Mouse (Mus musculus) kidney, adult 11 months (tissue): ENCODE measurements at regions not wholly inside any gene's neighbourhood (a gene's known extent, or its start where the extent isn't known, plus 50 kb on each side); places are given as distances from the start of the nearest gene placed in this dataset.
"Not testable (repeated sequence)": the region's sequence is repeated elsewhere in the genome, so short reads cannot be mapped to it uniquely, and the experiment has no call there.

Experiments
- DNase-seq: peaks from one replicate; pipeline ENCODE4 v3.0.0; 2022

DNA sequence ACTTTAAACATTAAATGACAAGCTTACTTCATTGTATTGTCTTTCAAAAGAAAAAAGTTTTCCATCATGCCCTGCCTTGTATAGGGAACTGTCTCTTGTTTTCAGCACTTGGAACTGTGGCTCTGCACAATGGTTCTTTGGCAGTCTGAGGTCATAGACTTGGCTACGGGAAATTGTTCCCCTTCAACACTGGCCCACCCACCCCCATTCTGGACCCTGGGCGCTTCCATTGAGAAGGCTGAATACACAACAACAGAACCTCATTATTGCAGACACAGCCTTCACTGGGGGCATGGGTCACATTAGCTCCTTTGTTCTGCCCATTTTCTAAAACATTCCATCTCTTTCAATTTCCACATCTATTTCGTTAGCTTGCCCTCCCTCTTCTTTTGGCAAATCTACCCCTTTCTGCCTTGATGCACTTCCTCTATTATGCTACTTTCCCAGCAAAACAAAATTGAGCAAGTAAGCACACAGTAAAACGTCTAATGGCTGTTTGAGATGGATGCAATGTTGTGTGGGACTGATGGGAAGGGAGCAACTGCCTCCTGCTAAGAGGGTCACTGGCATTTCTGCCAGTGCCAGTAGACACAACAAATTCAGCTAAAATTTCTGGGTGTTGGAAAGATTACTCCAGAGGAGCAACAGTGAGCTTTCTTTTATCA is 136.0 kb upstream of the Mad2l1 start:
- no peak for DNase-seq

DNA sequence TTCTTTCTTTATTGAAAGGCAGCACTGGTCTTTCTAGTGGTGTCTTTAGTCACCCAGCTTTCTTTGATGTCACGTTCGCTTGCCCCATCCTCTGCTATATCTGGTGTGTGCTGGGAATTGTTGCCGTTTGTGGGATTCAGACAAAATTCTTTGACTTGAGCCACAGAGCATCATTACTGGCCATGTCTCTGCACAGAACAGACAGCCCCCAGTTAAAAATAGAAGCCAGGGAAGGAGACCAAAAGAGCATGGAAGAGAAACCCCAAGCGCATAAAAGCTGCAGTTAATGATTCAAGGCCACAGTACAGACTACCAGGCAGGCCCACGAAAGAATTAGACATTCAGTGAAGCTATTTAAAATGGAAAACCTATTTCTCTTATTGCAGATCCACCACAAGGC is 133.7 kb upstream of the Mad2l1 start:
- no peak for DNase-seq

DNA sequence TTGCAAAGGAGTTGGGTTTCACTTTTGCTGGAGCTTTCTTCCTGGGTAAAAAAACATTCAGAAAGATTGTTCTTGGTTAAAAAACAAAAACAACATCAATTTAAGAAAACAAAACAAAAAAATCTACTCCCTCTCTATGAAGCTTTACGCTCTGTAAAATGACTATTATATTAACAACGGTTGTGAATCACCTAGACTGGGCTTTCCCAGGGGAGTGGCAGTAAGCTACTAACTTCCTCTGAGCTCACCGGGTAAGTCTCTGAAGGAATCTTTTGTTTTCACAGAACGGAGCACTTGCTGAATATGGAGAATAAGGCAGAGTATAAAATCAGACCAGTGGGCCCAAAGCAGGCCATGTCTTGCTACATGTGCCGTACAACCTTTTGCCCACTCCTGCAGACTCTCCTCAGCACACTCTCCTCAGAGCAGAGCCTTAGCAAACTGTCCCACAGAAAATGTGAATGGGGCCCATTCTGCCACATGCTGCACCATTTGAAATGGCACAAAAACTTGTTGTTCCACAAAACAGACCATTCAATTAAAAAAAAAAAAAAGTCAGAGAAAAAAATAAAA is 133.2 kb upstream of the Mad2l1 start:
- no peak for DNase-seq

GRCm38 (mm10) chr6:66414822-66415221 is 120.4 kb upstream of the Mad2l1 start:
- no peak for DNase-seq

- DNase-seq, result no peak
Observed at GRCm38 (mm10) chr6:66419452-66420041, 115.6 kb upstream of the Mad2l1 start.

DNA sequence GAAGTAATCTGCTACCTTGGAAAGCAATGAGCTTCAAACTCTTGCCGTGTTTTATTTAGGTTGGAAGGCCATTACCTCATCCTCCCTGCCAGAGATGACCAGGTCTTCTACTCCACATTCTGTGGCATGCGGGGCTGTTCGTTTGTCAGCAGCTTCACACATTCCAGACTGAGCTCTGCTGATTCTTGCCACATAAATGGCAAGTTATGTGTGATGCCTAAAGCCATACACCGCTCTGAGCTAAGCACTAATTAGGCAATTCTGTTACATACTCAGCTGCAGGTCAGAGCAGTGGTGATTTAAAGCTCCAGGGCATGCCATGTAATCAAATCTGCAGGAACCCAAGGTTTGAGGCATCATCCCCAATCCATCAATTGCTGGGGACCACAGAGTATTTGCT is 106.8 kb upstream of the Mad2l1 start:
- no peak for DNase-seq

GRCm38 (mm10) chr6:66450408-66450807 is 84.8 kb upstream of the Mad2l1 start:
- DNase-seq, result not testable (repeated sequence)

DNA sequence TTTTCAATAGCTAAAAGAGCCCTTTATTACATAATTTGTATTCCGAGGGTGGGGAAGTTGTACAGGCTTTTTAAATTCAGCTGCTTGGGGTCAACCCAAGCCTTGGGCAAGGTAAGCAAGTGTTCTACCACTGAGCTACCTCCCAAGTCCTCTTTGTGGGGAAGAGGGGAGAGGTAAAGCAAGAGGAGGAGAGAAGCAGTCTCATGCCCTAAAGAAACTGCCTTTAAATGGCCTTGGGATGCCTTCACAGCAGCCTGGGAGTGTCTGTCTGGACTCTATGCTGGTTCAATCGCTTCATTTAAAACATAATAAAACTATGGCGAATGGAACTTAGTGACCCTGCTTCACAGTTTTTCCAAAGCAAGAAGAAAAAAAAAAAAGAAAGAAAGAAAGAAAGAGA is 77.0 kb upstream of the Mad2l1 start:
- no peak for DNase-seq

DNA sequence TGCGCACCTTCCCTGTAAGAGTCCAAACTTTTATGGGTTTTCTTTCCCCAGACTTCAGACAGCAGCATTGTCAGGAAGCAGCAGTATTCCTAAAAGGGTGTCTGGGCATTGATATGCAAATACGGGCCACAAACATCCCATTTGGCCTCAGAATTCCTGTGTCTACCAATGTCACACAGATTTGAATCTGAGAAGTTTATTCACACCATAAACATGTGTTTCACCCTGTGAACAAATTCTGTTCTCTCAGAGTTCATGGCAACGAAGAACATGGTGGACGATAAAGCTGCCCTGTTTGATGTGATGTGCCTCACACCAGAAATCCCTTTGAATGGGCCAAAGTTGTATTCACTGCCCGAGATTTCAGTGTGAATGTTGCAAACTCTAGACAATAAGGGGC is 70.7 kb upstream of the Mad2l1 start:
- DNase-seq, result no peak

- no peak for DNase-seq
Observed at GRCm38 (mm10) chr6:66465137-66465853, 69.9 kb upstream of the Mad2l1 start.

- DNase-seq, result no peak
Observed at GRCm38 (mm10) chr6:66466757-66467156, 68.4 kb upstream of the Mad2l1 start.

GRCm38 (mm10) chr6:66470627-66471249 is 64.5 kb upstream of the Mad2l1 start:
- no peak for DNase-seq

DNA sequence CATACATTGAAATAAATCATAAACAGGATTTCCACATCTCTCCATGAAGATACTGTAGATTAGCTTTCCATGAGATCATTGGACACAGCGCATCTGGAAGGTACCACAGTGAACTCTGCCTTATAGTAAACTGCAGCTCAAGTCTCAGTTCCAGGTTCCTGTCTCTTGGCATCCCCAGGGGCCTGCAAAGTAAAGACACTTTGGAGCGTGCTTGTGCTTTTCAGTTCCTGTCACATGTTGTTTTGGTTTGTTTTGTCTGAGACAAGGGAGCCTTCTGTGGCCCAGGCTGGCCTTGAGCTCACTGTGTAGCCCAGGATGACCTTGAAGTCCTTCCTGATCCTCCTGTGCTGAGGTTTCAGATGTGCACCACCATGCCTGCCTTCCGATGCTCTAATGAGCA is 63.4 kb upstream of the Mad2l1 start:
- no peak for DNase-seq

- DNase-seq, result no peak
Observed at GRCm38 (mm10) chr6:66472697-66473096, 62.5 kb upstream of the Mad2l1 start.

DNA sequence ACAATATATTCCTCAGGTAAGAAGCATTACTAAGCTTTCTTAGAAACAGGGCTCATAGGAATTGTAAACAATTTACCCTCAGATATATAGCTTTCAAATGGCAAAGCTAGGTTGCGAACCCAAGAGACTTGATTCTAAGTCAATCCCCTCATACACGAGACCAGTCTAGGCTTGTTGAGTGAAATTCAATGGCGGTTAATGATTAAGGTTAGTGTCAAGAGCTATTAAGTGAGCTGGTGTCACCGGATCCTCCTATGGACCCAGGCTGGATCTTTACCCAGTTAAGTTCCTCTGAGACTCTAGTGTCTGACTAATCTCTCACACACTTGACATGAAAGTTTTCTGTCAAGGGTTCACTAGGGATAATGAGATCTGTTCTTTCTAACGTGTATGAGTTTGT is 57.6 kb upstream of the Mad2l1 start:
- DNase-seq, result no peak

DNA sequence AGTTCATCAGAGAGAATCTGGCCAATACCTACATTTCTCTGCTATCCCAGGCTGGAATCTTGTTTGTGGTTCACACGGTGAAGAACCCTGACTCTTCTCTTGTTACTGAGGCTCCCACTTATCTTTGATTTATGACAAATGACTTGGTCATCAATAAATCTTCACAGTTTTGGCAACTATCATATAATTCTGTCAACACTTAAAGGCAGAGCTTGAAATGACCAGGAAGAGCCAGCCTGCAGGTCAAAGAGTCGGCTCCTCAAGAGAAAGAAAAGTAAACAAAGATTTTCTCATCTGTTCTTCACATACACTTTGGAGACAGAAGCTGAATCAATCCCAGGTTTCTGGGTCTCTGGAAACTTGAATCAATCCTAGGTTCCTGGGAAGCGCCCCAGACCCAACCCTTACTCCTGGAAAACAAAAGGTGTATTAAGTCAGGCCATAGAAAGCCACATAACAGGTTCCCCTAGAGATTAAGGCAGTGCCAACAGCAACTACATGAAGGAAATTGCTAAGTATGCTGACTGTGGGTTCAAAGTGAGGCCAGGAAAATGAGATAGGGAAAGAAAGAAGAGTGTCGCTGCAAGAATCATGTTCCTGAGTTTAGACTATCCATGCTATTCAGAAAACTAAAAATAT is 56.7 kb upstream of the Mad2l1 start:
- no peak for DNase-seq

- DNase-seq, result no peak
Observed at GRCm38 (mm10) chr6:66479576-66479975, 55.6 kb upstream of the Mad2l1 start.

DNA sequence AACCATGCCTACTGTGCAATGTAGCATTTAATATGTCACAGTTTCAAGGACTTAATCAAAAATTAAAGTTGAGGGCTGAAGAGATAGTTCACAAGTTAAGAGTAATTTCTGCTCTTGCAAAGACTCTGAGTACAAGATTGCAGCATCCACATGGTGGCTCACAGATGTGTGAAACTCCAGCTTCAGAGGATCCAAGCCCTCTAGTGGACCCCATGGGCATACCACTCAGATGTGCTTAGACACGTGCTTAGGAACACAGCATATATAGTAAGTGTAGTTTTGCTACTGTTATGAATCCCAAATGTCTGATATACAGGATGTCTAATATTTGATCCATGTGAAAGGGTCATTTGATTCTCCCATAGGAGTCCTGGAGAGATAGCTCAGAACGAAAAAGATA is 55.0 kb upstream of the Mad2l1 start:
- no peak for DNase-seq

DNA sequence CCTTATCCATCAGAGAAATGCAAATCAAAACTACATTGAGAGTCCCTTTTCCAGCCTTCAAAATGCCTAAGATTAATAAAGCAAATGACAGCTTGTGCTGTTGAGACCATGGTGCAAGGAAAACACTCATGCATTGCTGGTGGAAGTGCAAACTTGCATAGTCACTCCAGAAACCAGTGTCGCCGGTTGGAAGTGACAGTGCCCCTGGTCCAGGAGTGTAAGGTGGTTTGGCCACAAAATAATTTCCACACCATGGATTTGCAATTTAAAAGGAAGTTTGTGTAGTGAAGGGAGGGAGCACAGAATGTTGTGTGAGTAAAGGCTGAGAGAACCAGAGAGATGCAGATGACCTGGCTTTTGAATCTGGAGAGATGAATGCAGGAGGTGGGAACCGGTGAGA is 52.4 kb upstream of the Mad2l1 start:
- no peak for DNase-seq
